Mouse (Mus musculus): ENCODE measurements at regions not wholly inside any gene's neighbourhood (a gene's known extent, or its start where the extent isn't known, plus 50 kb on each side); places are given as distances from the start of the nearest gene placed in this dataset.

DNA sequence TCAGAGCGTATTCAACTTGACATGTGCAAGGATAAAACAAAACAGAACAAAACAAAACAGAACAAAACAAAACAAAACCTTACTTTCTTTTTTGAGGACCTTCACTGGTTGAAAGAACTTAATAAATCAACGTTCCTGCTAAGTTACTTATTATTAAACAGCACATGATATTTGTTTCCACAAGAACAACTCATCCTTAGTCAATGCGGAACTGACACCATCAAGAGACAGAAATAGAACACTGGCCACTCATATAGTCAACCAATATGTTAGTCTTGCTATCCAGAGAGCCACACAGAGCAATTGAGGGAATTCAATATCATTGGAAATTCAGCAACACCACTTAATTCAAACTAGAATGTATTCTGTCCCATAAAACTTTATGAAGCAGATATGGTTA is 132.4 kb downstream of the Ifng start:
- ATAC-seq: no peak
- H3K4me2 ChIP-seq (replicated peaks): no peak overlapping the region
- no peak overlapping the region for H3K9ac ChIP-seq (replicated peaks)
- no peaks in the 10 kb centered on the region for H3K36me3 ChIP-seq
- H3K27ac ChIP-seq: no peak overlapping the region
- no peaks in the 10 kb centered on the region for H3K4me1 ChIP-seq (replicated peaks)
- no peaks in the 10 kb centered on the region for H3K27me3 ChIP-seq
- 76% methylated on average over 3 of the region's 3 CpGs for WGBS
- no peak overlapping the region for H3K4me3 ChIP-seq (replicated peaks)
- H3K9me3 ChIP-seq: no peaks in the 10 kb centered on the region

DNA sequence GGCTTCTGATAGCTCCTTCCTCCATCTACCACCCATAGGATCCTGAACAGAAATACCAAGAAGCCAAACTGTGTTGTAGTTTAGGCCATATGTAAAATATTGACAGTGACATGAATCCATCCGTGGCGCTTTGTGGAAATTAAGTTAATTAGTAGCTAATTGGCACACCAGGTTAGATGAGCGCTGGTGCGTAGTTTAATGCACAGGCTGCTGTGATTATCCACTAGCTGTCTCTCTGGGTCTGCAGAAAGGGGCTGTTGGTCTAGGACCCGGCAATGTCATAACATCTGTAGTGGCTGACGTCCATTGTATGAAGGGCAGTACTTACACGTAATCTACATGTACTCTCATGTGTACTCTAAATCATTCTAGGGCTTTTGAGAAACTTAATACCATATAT is 134.7 kb downstream of the Ifng start:
- ATAC-seq: no peak
- H3K4me2 ChIP-seq (replicated peaks): no peak overlapping the region
- no peaks in the 10 kb centered on the region for H3K9me3 ChIP-seq
- 83% methylated on average over 7 of the region's 7 CpGs for WGBS
- no peak overlapping the region for H3K4me3 ChIP-seq (replicated peaks)
- no peaks in the 10 kb centered on the region for H3K36me3 ChIP-seq
- H3K9ac ChIP-seq (replicated peaks): no peak overlapping the region
- no peak overlapping the region for H3K27ac ChIP-seq
- no peaks in the 10 kb centered on the region for H3K4me1 ChIP-seq (replicated peaks)
- no peaks in the 10 kb centered on the region for H3K27me3 ChIP-seq

DNA sequence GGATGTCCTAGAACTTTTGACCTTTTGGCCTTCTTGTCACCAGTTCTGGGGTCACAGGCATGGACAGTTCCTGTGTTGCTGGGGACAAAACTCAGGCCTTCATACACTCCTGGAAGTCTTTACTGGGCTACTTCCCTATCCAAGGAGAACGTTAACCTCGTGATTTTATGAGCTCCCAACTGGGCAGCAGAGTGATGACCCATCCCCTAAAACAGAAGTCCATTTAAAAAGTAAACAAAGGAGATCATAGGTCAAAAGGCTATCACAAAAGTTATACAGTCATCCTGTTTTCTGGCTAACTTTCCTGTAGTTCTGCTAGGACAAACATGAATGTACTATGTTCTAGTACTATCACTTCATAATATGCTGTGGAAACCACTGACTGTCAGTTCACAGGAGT is 140.5 kb downstream of the Ifng start:
- no peak overlapping the region for H3K4me2 ChIP-seq (replicated peaks)
- no peaks in the 10 kb centered on the region for H3K9me3 ChIP-seq
- H3K27ac ChIP-seq: no peak overlapping the region
- H3K4me3 ChIP-seq (replicated peaks): no peak overlapping the region
- H3K27me3 ChIP-seq: no peaks in the 10 kb centered on the region
- no peak for ATAC-seq
- no peak overlapping the region for H3K9ac ChIP-seq (replicated peaks)
- H3K36me3 ChIP-seq: no peaks in the 10 kb centered on the region
- H3K4me1 ChIP-seq (replicated peaks): no peaks in the 10 kb centered on the region
- WGBS: 90% methylated on average over 2 of the region's 2 CpGs

DNA sequence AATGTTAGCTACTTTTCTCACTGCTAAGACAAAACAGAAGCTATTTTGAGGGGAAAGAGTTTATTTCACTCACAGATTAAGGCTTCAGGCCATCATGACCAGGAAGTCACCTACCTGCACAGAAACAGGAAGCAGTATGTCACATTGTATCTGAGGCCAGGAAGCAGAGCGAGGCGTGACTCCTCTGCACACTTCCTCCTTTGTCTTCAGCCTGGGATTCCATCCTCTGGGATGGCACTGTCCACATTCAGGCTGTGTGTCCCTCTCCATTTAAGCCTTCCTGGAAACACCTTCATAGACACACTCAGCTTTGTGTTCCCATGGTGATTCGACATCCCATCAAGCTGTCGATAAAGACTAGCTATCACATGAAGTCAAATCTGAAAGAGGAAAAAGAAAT is 145.0 kb downstream of the Ifng start:
- 85% methylated on average over 4 of the region's 4 CpGs for WGBS
- Histone ChIP-seq H3K9ac (replicated peaks) (no peak overlapping the region), H3K9me3 (no peaks in the 10 kb centered on the region), H3K4me1 (replicated peaks) (no peaks in the 10 kb centered on the region), H3K36me3 (no peaks in the 10 kb centered on the region), H3K27ac (no peak overlapping the region), H3K27me3 (no peaks in the 10 kb centered on the region), H3K4me3 (replicated peaks) (no peak overlapping the region), H3K4me2 (replicated peaks) (no peak overlapping the region)
- ATAC-seq: no peak

DNA sequence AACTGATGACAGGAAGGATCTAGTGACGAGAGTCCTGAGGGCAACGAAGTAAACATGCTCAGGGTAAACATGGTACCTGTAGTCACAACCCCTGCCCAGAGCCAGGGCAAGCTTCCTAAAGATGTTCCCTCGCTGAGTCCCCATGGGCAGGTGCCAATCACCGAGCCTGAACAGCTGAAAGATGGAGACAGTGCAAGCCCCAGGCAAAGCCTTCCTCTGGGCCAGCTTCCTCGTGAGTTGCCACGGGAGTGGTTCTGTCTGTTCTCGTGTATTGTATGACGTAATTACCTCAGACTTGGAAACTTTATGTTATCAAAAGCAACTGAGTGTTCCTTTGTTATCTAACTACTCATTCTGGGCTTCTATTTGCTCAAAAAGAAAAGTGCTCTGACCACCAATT is 147.4 kb downstream of the Ifng start:
- ATAC-seq: no peak
- Histone ChIP-seq H3K36me3 (no peaks in the 10 kb centered on the region), H3K4me3 (replicated peaks) (no peak overlapping the region), H3K9me3 (no peaks in the 10 kb centered on the region), H3K27me3 (no peaks in the 10 kb centered on the region), H3K4me1 (replicated peaks) (no peaks in the 10 kb centered on the region), H3K27ac (no peak overlapping the region), H3K4me2 (replicated peaks) (no peak overlapping the region), H3K9ac (replicated peaks) (no peak overlapping the region)
- 74% methylated on average over 8 of the region's 8 CpGs for WGBS

DNA sequence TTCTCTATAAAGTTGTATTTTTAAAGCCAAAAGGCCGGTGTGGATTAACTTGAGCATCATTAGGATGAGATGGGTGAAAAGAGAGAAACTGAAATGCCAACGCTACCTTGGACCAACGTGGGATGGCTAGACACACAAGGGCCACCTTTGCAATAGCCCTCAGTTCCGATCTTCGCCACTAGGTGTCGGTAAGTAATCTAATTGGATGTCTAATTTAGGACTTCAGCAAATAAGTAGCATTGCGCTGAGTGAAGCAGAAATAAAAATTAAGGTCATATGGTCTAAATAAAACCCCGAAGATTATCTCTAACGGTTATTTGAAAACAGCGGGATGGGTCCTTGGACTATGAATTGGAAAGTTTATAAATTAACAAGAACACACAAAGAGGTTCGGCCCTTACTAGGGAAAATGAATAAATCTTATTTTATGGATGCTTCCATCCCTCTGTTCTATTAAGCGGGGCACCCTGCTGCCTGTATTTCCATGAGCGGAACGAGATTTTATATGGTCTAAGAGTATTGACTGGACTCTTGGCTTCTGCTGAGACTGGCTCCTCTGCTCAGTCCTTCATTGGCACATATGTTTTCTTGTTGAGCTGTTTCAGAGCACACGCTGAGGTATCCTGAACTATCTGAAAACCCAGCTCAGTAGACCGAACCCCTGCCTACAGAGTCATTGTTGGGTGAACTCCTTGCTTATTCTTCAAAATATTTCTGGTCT is 152.0 kb downstream of the Ifng start:
- 38% methylated on average over 16 of the region's 16 CpGs for WGBS
- H3K27me3 ChIP-seq: no peaks in the 10 kb centered on the region
- no peak overlapping the region for H3K9ac ChIP-seq (replicated peaks)
- H3K4me3 ChIP-seq (replicated peaks): no peak overlapping the region
- ATAC-seq: 0 out of 2 replicates have a peak, but pooled peaks have one; percentile 50
- H3K4me2 ChIP-seq (replicated peaks): no peak overlapping the region
- H3K9me3 ChIP-seq: no peaks in the 10 kb centered on the region
- H3K27ac ChIP-seq: no peak overlapping the region
- peaks cover 3% of the 10 kb centered on the region; the same call in 1 of the 2 replicates for H3K4me1 ChIP-seq (replicated peaks)
- no peaks in the 10 kb centered on the region for H3K36me3 ChIP-seq

DNA sequence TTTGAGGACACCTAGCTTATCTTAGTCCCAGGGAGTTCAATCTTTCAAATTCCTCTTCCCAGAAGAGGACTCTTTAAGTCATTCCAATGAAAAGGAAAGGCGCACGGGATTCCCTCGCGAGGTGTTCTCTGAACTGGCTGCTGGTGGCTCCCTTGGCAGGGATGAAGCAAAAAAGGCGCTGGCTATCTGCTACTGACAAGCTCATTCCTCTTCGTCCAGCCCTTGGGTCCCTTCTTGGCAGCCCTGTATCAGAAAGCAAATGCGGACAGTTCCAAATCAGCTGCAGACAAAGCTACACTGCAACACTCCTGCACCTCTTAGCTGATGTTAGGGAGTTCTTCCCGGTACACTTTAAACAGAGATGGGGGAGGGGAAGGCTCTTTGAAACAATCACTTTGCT is 155.4 kb downstream of the Ifng start:
- H3K9me3 ChIP-seq: no peaks in the 10 kb centered on the region
- peaks cover 3% of the 10 kb centered on the region; the same call in 1 of the 2 replicates for H3K4me1 ChIP-seq (replicated peaks)
- no peak overlapping the region for H3K4me2 ChIP-seq (replicated peaks)
- no peaks in the 10 kb centered on the region for H3K36me3 ChIP-seq
- no peak for ATAC-seq
- no peak overlapping the region for H3K4me3 ChIP-seq (replicated peaks)
- H3K27me3 ChIP-seq: no peaks in the 10 kb centered on the region
- WGBS: 59% methylated on average over 8 of the region's 8 CpGs
- H3K27ac ChIP-seq: no peak overlapping the region
- no peak overlapping the region for H3K9ac ChIP-seq (replicated peaks)

DNA sequence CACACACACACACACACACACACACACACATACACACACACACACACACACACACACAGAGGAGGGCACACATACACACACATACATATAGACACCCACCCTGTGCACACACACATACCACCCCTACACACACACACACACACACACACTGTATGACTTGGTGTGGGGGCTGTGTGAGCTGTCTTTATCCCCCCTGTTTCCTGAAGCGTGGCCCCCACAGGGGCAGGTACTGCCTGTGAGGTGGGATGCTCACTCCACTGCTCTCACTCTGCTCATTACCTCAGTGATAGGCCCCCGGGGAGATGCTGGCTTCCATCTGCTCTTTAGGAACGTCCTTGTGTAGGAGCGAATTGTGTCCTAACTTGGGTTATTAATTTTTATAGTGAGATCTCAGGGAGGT is 157.7 kb downstream of the Ifng start:
- Histone ChIP-seq H3K4me3 (replicated peaks) (no peak overlapping the region), H3K36me3 (no peaks in the 10 kb centered on the region), H3K9ac (replicated peaks) (no peak overlapping the region), H3K4me2 (replicated peaks) (no peak overlapping the region), H3K27me3 (no peaks in the 10 kb centered on the region), H3K27ac (no peak overlapping the region), H3K4me1 (replicated peaks) (peaks cover 3% of the 10 kb centered on the region; the same call in 1 of the 2 replicates), H3K9me3 (no peaks in the 10 kb centered on the region)
- no peak for ATAC-seq
- 84% methylated on average over 4 of the region's 4 CpGs for WGBS

DNA sequence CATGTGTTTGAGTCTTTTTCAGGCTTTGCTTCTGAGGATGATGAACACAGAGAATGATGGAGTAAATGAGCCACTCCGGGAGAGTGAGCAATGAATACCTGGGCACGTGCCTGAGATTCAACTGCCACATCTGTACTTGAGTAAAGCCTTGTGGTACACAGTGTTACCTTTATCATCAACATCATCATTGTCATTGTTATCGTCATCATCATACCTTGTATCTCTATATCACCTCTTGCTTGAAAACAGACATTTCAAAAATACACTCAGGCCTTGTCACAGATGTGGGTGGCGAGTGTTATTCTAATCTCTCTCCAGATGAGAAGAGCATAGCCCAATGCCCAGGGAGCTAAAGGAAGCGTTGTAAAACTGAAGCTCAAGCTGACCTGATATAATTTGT is 158.4 kb downstream of the Ifng start:
- H3K4me2 ChIP-seq (replicated peaks): no peak overlapping the region
- H3K27me3 ChIP-seq: no peaks in the 10 kb centered on the region
- no peak overlapping the region for H3K27ac ChIP-seq
- ATAC-seq: no peak
- 95% methylated on average over 5 of the region's 5 CpGs for WGBS
- H3K4me1 ChIP-seq (replicated peaks): peaks cover 3% of the 10 kb centered on the region; the same call in 1 of the 2 replicates
- H3K9me3 ChIP-seq: no peaks in the 10 kb centered on the region
- no peak overlapping the region for H3K9ac ChIP-seq (replicated peaks)
- H3K36me3 ChIP-seq: no peaks in the 10 kb centered on the region
- H3K4me3 ChIP-seq (replicated peaks): no peak overlapping the region

DNA sequence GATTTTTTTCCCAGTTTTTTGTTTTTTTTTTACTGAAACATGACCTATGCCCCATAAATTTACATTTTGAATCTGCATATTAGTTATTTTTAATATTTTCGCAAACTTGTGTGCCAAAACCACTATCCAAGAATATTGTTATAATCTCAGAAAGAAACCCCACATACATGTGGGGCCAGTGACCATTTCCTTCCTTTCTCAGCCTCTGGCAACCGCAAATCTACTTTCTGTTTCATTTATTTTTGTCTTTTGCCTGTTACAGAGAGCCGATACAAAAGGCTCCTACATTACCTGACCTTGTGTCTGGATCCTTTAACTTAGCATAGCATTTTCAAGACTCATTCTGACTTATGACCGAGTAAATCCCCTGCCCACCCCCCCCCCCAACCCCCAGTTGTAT is 158.8 kb downstream of the Ifng start:
- H3K36me3 ChIP-seq: no peaks in the 10 kb centered on the region
- H3K4me2 ChIP-seq (replicated peaks): no peak overlapping the region
- no peak overlapping the region for H3K27ac ChIP-seq
- ATAC-seq: no peak
- no peak overlapping the region for H3K4me3 ChIP-seq (replicated peaks)
- 90% methylated on average over 4 of the region's 4 CpGs for WGBS
- H3K9ac ChIP-seq (replicated peaks): no peak overlapping the region
- no peaks in the 10 kb centered on the region for H3K9me3 ChIP-seq
- H3K27me3 ChIP-seq: no peaks in the 10 kb centered on the region
- peaks cover 3% of the 10 kb centered on the region; the same call in 1 of the 2 replicates for H3K4me1 ChIP-seq (replicated peaks)

DNA sequence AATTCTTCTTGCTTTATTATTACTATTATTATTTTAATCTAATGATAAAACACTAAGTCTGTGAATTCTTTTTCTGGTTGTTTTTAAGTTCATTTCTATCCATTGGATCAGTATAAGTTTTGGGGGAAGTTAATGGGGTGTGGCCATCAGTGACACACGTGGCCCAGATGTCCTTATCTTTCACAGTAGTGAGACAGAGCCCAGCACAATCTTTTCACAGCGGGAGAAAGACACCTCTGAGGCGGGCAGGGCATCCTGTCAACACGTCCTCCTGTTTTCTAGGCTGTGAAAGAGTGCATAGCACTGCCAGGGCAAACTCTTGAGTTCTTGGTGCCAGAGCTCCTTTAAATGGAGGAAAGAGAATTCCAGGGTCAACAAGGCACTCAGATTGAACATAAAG is 162.1 kb downstream of the Ifng start:
- Histone ChIP-seq H3K4me3 (replicated peaks) (no peak overlapping the region), H3K9ac (replicated peaks) (no peak overlapping the region), H3K27me3 (no peaks in the 10 kb centered on the region), H3K9me3 (no peaks in the 10 kb centered on the region), H3K36me3 (no peaks in the 10 kb centered on the region), H3K27ac (no peak overlapping the region), H3K4me2 (replicated peaks) (no peak overlapping the region), H3K4me1 (replicated peaks) (no peaks in the 10 kb centered on the region)
- no peak for ATAC-seq
- WGBS: 83% methylated on average over 4 of the region's 4 CpGs

DNA sequence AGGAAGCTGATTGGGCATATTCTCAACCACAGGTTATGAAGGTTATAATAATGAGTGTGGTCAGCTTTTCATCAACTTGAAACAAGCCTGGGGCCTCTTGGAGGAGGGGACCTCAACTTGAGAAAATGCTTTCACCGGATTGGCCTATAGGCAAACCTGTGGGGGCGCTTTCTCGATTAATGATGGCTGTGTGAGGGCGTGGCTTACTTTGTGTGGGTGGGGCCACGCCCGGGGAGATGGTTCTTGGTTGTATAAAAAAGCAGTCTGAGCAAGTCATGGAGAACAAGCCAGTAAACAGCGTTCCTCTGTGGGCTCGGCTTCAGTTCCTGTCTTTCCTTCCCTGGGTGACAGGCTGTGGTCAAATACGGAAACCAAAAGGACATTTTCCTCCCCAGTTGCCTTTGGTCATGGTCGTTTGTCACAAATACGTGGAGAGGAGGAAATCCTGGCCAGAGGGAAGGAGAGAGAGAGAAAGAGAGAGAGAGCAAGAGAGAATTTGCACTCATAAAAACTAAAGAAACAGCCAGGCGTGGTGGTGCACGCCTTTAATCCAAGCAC is 163.1 kb downstream of the Ifng start:
- no peaks in the 10 kb centered on the region for H3K9me3 ChIP-seq
- H3K4me1 ChIP-seq (replicated peaks): no peaks in the 10 kb centered on the region
- no peak overlapping the region for H3K4me3 ChIP-seq (replicated peaks)
- H3K4me2 ChIP-seq (replicated peaks): no peak overlapping the region
- H3K27me3 ChIP-seq: no peaks in the 10 kb centered on the region
- no peak overlapping the region for H3K27ac ChIP-seq
- no peak for ATAC-seq
- H3K36me3 ChIP-seq: no peaks in the 10 kb centered on the region
- 91% methylated on average over 13 of the region's 13 CpGs for WGBS
- H3K9ac ChIP-seq (replicated peaks): no peak overlapping the region

All from midbrain, embryonic 13.5 days (tissue).